Mouse (Mus musculus) ovary, postnatal 10 days (tissue): ENCODE data around the gene Ptger1.

Experiments
- DNase-seq: peaks from one replicate; pipeline ENCODE4 v3.0.0; 2022; ENCODE audit warnings: low spot score

Ptger1 gene

DNA sequence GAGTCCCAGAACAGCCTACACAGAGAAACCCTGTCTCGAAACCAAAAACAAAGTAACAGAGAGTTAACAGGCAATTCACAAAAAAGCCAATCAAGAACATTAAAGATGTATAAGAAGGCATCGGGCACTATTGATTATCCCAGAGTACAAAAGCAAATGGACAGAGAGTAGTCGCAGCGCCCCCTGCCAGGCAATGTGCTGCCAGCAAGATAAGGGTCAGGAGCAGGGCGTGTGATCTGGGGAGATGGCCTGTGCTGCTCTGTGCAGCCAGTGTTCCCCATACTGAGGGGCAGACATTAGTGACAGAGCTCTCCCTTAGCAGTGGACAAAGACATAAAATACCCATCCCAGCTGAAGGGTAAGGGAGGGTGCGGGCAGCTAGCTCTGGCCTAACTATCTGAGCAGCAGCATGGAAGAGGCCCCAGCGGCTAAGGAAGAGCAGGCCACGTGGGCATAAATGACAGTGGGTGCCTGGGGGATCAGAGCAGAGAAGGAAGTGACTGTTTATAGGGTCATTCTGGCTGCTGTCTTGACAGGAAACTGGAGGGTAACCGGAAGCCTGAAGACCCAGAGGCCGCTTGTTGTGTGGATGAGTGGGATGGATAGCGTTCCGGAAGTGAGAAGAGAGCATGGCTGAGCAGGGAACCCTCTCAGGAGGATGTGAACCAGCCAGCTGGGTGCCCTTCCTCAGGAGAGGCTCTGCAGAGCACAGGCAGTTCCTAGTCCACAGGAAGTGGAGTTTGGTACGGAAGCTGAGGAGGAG lies 9.8 kb upstream of the Ptger1 start:
- no peak for DNase-seq

DNA sequence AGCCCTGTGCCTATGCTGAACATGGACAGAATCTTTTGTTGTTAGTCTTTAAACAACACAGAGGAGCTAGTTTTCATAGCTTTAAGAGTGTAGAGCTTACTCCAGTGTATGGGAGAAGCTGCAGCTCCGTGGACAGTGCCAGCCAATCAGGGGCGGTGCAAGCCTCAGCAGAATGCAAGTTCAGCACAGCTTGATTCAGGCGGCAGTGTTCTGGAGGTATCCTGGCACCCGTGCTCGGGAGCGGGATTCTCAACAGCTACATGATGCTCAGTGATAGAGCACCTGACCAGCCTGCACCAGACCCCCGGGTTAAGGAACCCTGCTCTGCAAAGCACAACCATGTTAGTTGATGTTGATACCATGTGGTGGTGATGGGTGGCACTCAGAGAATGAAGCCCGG lies 5.9 kb upstream of the Ptger1 start:
- DNase-seq, result no peak

DNA sequence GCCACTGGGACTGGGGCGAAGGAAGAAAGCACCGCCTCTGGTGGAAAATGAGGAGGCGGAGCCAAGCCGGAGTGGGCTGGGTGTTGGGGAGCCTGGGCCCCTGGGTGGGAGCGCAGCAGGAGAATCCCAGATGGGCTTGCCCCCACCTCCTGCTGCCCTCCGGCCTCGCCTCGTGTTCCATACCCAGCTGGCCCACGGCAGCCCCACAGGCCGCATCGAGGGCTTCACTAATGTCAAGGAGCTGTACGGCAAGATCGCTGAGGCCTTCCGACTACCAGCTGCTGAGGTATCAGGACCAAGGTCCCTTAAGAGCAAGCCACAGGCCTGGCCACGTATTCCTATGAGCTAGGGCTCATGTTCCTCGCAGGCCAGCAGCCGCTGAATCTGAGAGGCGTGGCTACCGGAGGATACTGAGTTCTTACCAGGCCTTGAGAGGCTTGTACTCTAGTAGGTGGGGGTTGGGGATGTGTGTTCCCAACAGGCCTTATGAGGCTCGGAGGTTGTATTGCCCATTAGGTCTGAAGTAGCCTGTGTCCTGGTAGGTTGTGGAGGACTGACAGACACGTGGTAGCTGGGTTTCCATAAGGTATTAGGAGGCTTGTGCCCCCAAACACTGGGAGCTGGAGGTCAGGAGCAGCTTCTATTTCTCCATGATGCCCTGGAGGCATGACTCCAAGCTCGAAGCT lies 5.3 kb upstream of the Ptger1 start:
- DNase-seq, result no peak

DNA sequence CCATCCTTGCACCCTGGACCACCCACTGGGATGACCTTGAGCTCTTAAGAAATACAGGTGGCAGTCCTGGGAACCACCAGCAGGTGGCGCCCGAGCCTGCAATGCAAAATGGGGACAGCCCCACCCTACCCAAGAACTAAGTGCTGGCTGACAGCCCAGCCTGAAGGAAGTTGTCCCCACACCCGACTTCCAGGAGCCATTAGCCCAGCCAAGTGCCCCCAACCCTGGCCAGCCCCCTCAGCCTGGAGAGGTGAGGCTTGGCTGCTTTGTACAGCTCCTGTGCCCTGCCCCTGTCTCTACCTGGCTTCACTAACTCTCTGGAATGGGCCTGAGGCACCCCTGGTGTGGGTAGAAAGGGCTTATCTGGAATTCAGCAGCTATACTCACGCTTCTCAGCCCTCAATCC lies 4.1 kb upstream of the Ptger1 start:
- peak; percentile 87 for DNase-seq

DNA sequence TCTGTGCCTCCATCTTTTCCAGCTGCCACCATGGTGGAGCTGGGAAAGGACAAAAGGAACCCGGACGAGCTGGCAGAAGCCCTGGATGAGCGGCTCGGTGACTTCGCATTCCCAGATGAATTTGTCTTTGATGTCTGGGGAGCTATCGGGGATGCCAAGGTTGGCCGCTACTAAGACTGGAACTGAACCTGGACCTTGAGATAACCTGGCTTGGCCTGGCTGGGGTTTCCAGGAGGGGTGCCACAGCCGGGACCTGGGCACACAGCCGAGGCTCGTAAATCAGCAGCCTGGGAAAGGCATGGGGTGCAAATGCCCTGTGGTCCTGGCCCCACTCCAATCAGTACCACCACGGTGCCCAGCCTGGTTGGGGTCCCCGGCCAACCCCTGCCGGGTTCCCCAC lies 2.4 kb upstream of the Ptger1 start:
- no peak for DNase-seq

DNA sequence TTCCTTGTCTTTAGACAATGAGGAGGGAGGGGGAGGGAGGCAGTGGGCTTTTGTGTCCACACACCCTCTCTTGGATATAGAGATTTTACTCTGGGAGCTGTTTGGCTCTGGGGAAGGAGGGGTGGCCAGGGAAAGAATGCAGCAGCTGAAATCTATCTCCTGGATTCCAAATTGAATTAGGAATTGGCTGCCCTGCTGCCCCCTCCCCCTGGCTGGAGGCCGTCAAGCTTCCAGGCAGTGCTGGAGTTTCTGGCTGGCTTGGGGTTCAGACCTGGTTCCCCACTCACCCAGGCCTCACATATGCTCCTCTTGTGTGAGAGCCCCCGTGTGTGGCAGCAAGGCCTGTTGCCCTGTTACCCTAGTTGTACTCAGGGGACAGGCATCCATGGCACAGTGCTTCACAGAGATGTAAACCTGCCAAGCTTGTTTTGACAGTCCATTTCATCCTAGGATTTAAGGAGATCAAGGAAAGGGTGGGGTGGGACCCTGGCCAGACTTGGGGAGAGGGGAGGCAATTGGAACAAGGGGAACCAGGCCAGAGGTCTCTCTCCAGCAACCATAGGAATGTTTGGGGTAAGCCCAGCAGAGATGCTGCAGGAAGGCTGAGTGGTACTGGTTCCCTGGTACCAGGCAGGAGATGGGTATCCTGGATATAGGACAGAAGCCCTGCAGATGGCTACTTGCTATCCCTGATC lies 1.4 kb upstream of the Ptger1 start:
- no peak for DNase-seq

DNA sequence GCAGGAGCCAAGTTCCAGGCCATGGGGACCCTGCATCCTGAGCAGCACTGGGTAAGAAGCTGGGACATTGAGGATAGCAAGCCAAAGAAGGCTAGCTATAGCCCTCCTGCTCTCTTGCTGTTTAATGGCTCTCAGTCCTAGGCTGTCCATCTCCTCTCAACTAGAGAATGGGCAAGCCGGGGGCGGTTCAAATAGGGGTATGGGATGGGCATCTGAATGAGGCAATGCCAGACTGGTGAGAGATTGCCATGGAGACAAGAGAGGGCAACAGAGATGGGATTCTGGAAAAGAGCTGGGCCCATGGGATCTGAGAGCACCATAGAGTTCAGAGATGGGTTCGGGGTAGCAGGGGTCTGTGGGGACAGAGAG lies 372 bp downstream of the Ptger1 start:
- no peak for DNase-seq

DNA sequence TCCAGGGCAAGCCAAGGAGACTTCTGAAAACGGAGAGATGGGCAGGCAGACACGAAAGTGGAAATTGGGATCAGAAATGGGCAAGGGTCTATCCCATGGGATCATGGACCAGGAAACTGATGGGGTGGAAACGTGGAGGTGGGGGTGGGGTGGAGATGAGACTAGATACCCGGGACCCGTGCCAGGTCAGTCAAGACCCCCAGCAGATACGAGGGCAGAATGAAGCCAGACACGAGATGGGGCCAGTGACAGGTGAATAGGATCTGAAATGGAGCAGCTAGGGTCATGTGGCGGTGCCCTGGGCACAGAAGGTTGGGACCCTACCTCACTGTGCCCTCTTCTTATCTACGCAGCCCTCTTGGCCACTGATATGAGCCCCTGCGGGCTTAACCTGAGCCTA lies 1.0 kb downstream of the Ptger1 start:
- DNase-seq, result no peak

DNA sequence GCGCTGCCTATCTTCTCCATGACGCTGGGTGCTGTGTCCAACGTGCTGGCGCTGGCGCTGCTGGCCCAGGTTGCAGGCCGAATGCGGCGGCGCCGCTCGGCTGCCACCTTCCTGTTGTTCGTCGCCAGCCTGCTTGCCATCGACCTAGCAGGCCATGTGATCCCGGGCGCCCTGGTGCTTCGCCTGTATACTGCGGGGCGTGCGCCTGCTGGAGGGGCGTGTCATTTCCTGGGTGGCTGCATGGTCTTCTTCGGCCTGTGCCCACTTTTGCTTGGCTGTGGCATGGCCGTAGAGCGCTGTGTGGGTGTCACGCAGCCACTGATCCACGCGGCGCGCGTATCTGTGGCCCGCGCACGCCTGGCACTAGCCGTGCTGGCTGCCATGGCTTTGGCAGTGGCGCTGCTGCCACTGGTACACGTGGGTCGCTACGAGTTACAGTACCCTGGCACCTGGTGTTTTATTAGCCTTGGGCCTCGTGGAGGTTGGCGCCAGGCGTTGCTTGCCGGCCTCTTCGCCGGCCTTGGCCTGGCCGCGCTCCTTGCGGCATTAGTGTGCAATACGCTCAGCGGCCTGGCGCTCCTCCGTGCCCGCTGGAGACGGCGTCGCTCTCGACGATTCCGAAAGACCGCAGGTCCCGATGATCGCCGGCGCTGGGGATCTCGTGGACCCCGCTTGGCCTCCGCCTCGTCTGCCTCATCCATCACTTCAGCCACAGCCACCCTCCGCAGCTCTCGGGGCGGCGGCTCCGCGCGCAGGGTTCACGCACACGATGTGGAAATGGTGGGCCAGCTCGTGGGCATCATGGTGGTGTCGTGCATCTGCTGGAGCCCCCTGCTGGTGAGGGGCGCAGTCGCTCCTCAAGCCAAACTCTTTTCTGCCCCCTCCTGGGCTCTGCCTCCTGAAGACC lies 1.8 kb downstream of the Ptger1 start:
- no peak for DNase-seq

DNA sequence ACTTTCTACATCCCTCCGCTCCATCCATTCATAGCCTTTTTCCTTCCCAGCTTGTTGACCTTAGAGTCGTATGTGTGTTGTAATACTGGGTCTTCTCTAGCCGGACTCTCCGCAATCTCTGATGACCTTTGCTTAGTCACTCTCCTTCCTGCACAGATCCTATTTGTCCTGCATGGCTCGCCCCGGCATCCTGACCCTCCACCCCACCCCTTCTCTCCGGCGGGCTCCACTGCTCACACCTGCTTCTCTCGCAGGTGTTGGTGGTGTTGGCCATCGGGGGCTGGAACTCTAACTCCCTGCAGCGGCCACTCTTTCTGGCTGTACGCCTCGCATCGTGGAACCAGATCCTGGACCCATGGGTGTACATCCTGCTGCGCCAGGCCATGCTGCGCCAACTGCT lies 2.5 kb downstream of the Ptger1 start:
- DNase-seq, result no peak

DNA sequence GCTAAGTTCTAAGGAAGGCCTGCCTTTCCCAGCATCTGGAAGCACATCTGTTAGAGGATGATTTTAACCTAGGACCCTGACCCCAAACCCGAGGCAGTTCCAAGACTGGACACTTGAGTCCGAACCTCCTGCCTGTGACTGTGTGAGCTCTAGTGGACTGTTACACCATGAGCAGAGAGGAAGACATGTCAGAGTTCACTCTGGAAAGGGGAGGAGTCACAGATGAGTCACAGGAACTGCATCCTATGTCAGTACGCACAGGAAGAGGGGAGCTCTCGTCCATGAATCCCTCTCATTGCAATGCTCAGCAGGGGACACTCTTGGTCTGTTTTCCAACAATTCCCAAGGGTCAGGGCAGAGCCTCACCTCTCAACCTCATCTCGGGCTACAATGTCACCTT lies 6.5 kb downstream of the Ptger1 start:
- no peak for DNase-seq

DNA sequence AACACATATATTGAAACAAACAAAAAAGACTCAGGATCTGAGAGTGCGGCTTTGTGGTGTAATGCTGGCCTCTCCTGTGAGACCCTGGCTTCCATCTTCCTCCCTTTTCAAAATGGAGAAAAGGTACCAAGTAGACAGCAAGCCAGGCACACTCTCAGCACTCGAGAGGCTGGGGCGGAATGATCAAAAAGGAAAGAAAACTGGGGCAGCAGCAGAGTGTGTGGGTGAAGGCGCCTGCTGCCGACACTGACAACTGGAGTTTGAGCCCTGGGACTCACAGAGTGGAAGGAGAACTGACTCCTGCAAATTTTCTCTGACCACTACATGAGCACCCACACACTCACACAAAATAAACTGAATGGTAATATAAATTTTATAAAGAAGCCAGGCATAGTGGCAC lies 8.0 kb downstream of the Ptger1 start:
- DNase-seq, result no peak

DNA sequence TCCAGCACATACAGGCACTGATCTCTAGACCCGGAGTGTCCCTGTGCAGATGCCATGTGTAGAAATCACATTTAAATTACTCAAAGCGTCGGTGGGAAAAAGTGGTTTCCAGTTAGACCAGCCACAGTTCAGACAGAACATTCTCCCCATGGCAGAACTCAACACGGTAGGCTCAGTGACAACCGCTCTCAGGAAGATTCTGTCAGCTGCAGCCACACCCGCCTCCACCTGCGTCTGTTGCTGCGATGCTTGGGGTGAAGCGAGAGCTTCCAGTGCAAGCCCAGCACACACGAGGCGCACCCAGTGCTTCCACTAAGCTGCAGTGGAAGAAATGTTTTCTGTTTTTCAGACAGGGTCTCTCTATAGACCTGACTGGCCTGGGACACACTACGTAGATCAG lies 13.4 kb downstream of the Ptger1 start:
- no peak for DNase-seq

DNA sequence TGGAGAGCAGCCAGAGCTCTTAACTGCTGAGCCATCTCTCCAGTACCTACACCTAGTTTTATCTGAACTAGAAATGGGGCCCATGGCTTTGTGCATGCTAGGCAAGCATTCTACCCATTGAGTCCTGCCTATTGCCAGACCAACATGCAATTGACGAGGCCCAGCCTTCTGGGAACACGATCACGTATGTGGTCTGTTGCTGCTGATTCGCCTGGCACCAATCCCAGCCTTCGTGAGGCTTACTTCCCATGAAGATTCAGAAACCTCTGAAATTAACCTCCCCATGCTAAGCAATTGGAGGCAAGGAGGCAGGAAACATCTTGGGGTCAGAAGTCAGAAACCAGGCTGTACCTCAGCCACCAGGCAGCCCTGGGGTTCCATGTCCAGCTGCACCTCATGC lies 14.1 kb downstream of the Ptger1 start:
- DNase-seq, result no peak

DNA sequence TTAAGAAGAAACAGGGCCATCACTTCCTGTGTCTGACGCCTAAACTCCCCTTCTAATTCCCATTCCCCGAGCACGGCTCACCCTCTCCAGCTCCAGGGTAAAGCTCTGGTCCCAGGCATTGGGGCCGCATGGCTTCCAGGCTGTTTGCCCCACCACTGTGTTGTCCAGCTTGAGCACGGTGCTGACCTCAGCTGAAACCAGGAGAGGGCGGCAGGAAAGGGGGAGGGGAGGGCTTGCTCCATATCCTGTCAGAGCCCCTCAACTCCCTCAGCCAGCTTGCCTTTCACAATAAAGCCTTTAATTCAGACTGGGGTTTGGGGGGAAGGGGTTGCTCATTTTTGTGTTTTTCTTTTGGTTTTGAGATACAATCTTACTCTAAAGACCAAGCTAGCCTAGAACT lies 14.6 kb downstream of the Ptger1 start:
- DNase-seq, result no peak

DNA sequence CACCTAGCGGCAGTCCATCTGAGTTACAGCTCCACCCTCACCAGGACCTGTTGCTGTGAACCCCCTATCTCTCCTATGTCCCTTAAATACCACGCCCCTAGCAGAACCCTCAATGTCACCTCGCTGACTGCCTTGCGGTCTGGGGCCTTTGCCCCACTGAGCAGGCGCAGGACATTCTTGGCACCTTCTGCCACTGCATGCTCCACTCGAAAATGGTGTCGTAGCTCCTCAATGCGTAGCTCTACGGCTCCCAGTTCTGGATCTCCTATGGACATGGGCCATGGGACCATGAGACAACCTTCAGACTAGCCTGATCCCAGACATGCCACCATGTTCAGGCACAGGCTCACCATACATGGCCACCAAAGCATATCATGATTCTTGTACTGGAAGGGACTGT lies 18.0 kb downstream of the Ptger1 start:
- no peak for DNase-seq

DNA sequence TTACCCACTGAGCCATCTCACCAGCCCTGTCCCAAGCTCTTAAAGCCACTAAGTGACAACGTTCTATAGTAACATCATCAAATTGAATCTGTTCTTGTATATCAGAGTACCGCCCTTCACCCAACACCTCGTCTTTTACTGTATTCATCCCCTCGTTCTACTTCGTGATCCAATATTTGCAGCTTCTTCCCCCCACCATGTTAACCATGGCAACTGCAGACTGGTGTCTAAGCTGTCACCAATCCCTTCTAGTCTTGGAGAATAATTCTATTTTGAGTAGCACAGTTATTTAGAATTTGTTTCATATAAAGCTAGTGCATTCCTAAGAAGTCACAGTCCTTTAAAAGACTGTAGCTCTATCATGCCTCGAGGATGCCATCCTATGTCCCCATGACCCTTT lies 22.8 kb downstream of the Ptger1 start:
- DNase-seq, result no peak

DNA sequence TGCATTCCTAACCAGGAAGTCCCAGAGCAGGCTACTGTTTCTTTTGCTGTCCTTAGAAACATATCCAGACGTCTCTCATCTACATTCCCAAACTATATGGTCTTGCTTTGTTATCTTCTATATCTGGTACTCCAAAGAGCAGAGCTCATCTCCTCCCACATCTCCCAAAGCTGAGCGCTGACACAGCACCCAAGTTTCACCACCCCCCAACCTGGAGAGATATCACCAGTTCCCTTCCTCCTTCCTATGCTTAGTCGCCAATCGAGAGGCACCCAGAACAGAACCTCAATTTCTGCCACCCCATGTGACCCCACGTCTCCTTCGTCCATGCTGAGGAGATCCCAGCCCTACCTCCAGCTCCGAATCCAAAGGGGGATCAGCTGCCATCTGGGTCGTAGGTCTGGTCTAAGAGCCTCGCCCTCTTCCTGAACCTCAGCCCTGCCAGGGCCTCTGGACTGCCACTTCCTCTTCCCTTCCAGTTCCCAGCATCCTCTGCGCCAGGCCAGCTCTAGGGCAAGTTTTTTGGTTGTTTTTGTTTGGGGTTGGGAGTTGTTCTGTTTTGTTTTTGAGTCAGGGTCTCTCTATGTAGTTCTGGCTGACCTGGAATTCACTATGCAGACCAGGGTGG lies 27.2 kb downstream of the Ptger1 start:
- DNase-seq, result no peak

DNA sequence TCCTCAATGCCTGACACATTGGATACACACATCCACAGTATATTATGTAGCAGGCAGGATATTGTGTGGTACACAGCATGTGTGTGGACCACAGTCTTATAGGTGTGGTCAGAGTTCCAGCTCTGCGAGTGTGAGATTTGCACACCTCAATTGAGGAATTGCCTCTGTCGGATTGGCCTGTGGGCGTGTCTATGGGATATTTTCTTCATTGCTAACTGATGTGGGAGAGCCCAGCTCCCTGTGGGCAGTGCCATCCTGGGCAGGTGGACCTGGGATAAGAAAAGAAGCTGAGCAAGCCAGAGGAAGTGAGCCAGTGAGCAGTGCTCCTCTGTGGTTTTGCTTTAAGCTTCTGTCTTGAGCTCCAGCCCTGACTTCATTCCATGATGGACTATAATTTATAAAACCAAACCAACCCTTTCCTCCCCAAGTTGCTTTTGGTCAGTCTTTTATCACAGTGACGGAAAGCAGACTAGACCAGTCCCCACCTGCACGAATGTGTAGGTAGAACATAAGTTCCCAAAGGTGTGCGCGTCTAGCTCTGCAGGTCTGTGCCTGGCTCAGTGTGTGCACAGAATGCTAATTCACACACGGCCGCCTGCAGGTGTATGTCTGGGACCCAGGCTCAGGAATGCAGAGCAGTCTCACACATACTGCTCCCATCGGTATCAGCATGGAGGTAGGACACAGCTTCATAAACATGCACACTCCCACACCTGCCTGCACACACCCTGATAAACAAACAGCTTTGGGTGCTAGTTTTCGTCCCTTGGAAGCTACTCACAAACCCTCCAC lies 28.1 kb downstream of the Ptger1 start:
- no peak for DNase-seq

DNA sequence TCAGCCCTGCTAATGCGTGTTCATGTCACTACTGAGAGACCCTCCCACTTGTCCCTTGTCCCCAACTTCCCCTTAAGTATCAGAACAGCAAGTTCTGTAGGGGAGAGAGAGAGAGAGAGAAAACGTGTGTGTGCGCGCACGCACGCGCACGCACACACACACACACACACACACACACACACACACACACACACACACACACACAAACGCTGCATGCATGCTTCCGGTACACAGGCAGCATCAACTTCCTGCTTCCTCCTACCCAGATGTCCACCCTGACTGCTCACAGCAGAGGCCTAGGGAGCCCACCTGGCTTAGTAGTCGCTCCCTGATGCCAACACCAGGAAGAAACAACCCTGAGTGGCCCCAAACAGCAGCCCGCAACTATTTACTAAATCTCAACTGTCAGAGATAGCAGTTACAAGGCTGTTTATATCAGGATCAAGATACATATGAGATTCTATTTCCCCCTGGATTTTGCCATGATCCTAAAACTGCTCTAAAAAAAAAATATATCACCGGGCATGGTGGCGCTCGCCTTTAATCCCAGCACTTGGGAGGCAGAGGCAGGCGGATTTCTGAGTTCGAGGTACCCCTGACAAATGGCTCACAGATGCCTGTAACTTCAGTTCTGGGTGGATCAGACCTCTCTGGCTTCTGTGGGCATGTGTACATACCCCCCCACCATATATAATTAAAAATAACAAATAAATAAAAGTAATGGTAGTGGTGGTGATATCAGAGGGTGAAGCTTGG lies 29.1 kb downstream of the Ptger1 start:
- no peak for DNase-seq
